Mouse (Mus musculus): ENCODE measurements around the gene Fem1a.

Gene Fem1a

GRCm38 (mm10) chr17:56256239-56256881 lies at the start of gene Fem1a:
Fem1a (plus strand) TSS chr17:56256810.
- in situ Hi-C loops (cut with MboI, MseI): loop anchor here (5.0 kb wide), 2 partner anchors 39 to 124 kb away; partner anchors contain the start of gene Dpp9

- in situ Hi-C loops (cut with MboI, MseI): no loop called here
Measured at GRCm38 (mm10) chr17:56206986-56207674, 49.5 kb upstream of the Fem1a start.

- in situ Hi-C loops (cut with MboI, MseI): no loop called here
Measured at GRCm38 (mm10) chr17:56207963-56208530, 48.6 kb upstream of the Fem1a start.

- in situ Hi-C loops (cut with MboI, MseI): no loop called here
Measured at GRCm38 (mm10) chr17:56208821-56209220, 47.8 kb upstream of the Fem1a start.

- in situ Hi-C loops (cut with MboI, MseI): loop anchor here (5.0 kb wide), 1 partner anchor 316 kb away; no protein-coding TSS in a partner anchor
Measured at GRCm38 (mm10) chr17:56211090-56211489, 45.5 kb upstream of the Fem1a start.

- in situ Hi-C loops (cut with MboI, MseI): loop anchor here (5.0 kb wide), 1 partner anchor 315 kb away; no protein-coding TSS in a partner anchor
Measured at GRCm38 (mm10) chr17:56212676-56213075, 43.9 kb upstream of the Fem1a start.

GRCm38 (mm10) chr17:56214229-56214628 lies 42.4 kb upstream of the Fem1a start:
- in situ Hi-C loops (cut with MboI, MseI): loop anchor here (5.0 kb wide), 1 partner anchor 313 kb away; no protein-coding TSS in a partner anchor

- in situ Hi-C loops (cut with MboI, MseI): loop anchor here (5.0 kb wide), 1 partner anchor 40 kb away; the partner anchor contains the start of gene Fem1a
Measured at GRCm38 (mm10) chr17:56217670-56218069, 38.9 kb upstream of the Fem1a start.

GRCm38 (mm10) chr17:56218377-56219191 lies 38.0 kb upstream of the Fem1a start, which contains the start of gene Dpp9:
Dpp9 (minus strand) TSS chr17:56218905.
- in situ Hi-C loops (cut with MboI, MseI): loop anchor here (5.0 kb wide), 1 partner anchor 39 kb away; the partner anchor contains the start of gene Fem1a

- in situ Hi-C loops (cut with MboI, MseI): loop anchor here (5.0 kb wide), 1 partner anchor 38 kb away; the partner anchor contains the start of gene Fem1a
Measured at GRCm38 (mm10) chr17:56219251-56219650, 37.4 kb upstream of the Fem1a start.

- in situ Hi-C loops (cut with MboI, MseI): loop anchor here (5.0 kb wide), 1 partner anchor 37 kb away; the partner anchor contains the start of gene Fem1a
Measured at GRCm38 (mm10) chr17:56219805-56220204, 36.8 kb upstream of the Fem1a start.

GRCm38 (mm10) chr17:56224916-56225315 lies 31.7 kb upstream of the Fem1a start:
- in situ Hi-C loops (cut with MboI, MseI): no loop called here

- in situ Hi-C loops (cut with MboI, MseI): no loop called here
Measured at GRCm38 (mm10) chr17:56226566-56226965, 30.0 kb upstream of the Fem1a start.

GRCm38 (mm10) chr17:56229943-56230342 lies 26.7 kb upstream of the Fem1a start:
- in situ Hi-C loops (cut with MboI, MseI): no loop called here

- in situ Hi-C loops (cut with MboI, MseI): no loop called here
Measured at GRCm38 (mm10) chr17:56233389-56233788, 23.2 kb upstream of the Fem1a start.

- in situ Hi-C loops (cut with MboI, MseI): no loop called here
Measured at GRCm38 (mm10) chr17:56233818-56234469, 22.7 kb upstream of the Fem1a start.

- in situ Hi-C loops (cut with MboI, MseI): no loop called here
Measured at GRCm38 (mm10) chr17:56241541-56242401, 14.8 kb upstream of the Fem1a start.

- in situ Hi-C loops (cut with MboI, MseI): no loop called here
Measured at GRCm38 (mm10) chr17:56245608-56246007, 11.0 kb upstream of the Fem1a start.

GRCm38 (mm10) chr17:56251136-56251829 lies 5.3 kb upstream of the Fem1a start:
- in situ Hi-C loops (cut with MboI, MseI): no loop called here
